Mouse (Mus musculus): ENCODE measurements around the gene Fancl. TPM values are rescaled to one million over a fixed set of nuclear protein-coding genes. Genes with fewer than 3 reads are reported as not detected.

The Fancl gene
- 7.6 TPM for polyA plus RNA-seq (2015; fragmentation: Illumina TruSeq; extraction: RNeasy Lipid Tissue Mini Kit (QIAGEN cat#74804); ENCODE audit: low read depth, low replicate concordance)

DNA sequence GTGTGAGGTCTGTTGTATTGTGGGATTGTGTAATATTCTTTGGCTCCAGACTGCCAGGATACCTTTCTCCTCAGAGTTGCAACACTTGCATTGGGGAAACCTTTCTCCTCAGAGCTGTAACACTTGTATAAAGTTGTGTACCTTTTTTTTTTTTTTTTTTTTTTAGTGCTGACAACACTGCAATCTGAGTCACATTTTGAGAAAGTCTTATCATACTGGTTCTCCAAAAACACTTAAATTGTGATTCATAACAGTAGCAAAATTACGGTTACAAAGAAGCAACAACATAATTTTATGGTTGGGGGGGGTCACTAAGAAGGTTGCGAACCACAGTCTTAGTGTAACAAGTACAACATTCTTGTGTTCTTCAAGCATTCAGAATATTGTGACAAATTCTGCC, at the start of gene Fancl:
Gene Fancl, plus strand, starts transcription at position 165 of the 400 bp plus-strand sequence.

Other genes starting within 250 kb of the Fancl start
- gene 5730522E02Rik, start 175.4 kb upstream of the Fancl start, polyA plus RNA-seq (2015; fragmentation: Illumina TruSeq; extraction: RNeasy Lipid Tissue Mini Kit (QIAGEN cat#74804); ENCODE audit: low read depth, low replicate concordance), result 5.5 TPM
- gene Gm6899, start 207.1 kb downstream of the Fancl start, polyA plus RNA-seq (2015; fragmentation: Illumina TruSeq; extraction: RNeasy Lipid Tissue Mini Kit (QIAGEN cat#74804); ENCODE audit: low read depth, low replicate concordance), result not detected
- 6.0 TPM for gene Vrk2, start 207.9 kb downstream of the Fancl start, polyA plus RNA-seq (2015; fragmentation: Illumina TruSeq; extraction: RNeasy Lipid Tissue Mini Kit (QIAGEN cat#74804); ENCODE audit: low read depth, low replicate concordance)

All from brain, adult 10 weeks (tissue).